Mouse (Mus musculus): ENCODE measurements at regions not wholly inside any gene's neighbourhood (a gene's known extent, or its start where the extent isn't known, plus 50 kb on each side); places are given as distances from the start of the nearest gene placed in this dataset.

GRCm38 (mm10) chr4:53227771-53228170, 68.1 kb upstream of the Abca1 start:
- H3K27me3 ChIP-seq, result no peaks in the 10 kb centered on the region
- H3K4me3 ChIP-seq, result no peak overlapping the region
- ATAC-seq (ENCODE audit: low FRiP score, low read depth), result no peak
- no peaks in the 10 kb centered on the region for H3K9me3 ChIP-seq
- H3K36me3 ChIP-seq, result no peaks in the 10 kb centered on the region
- peaks cover 6% of the 10 kb centered on the region for H3K4me1 ChIP-seq (replicated peaks)
- no peak overlapping the region for H3K4me2 ChIP-seq
- 17% methylated on average over 8 of the region's 8 CpGs for WGBS
- H3K9ac ChIP-seq, result no peak overlapping the region
- no peak overlapping the region for H3K27ac ChIP-seq (replicated peaks)

GRCm38 (mm10) chr4:53227071-53227470, 67.4 kb upstream of the Abca1 start:
- no peak for ATAC-seq (ENCODE audit: low FRiP score, low read depth)
- no peaks in the 10 kb centered on the region for H3K27me3 ChIP-seq
- H3K4me1 ChIP-seq (replicated peaks), result peaks cover 6% of the 10 kb centered on the region
- H3K4me2 ChIP-seq, result no peak overlapping the region
- H3K4me3 ChIP-seq, result no peak overlapping the region
- H3K27ac ChIP-seq (replicated peaks), result no peak overlapping the region
- no peaks in the 10 kb centered on the region for H3K9me3 ChIP-seq
- 85% methylated on average over 1 of the region's 1 CpGs for WGBS
- no peaks in the 10 kb centered on the region for H3K36me3 ChIP-seq
- no peak overlapping the region for H3K9ac ChIP-seq

GRCm38 (mm10) chr4:53226376-53226775, 66.7 kb upstream of the Abca1 start:
- Histone ChIP-seq H3K9ac (no peak overlapping the region), H3K4me1 (replicated peaks) (peaks cover 6% of the 10 kb centered on the region), H3K4me3 (no peak overlapping the region), H3K4me2 (no peak overlapping the region), H3K27me3 (no peaks in the 10 kb centered on the region), H3K9me3 (no peaks in the 10 kb centered on the region), H3K27ac (replicated peaks) (no peak overlapping the region), H3K36me3 (no peaks in the 10 kb centered on the region)
- ATAC-seq (ENCODE audit: low FRiP score, low read depth), result no peak
- 82% methylated on average over 3 of the region's 3 CpGs for WGBS

- WGBS, result 89% methylated on average over 3 of the region's 3 CpGs
- no peaks in the 10 kb centered on the region for H3K9me3 ChIP-seq
- H3K27me3 ChIP-seq, result no peaks in the 10 kb centered on the region
- peaks cover 21% of the 10 kb centered on the region for H3K4me1 ChIP-seq (replicated peaks)
- H3K4me2 ChIP-seq, result no peak overlapping the region
- no peak for ATAC-seq (ENCODE audit: low FRiP score, low read depth)
- H3K4me3 ChIP-seq, result no peak overlapping the region
- no peak overlapping the region for H3K9ac ChIP-seq
- no peak overlapping the region for H3K27ac ChIP-seq (replicated peaks)
- no peaks in the 10 kb centered on the region for H3K36me3 ChIP-seq
These were observed 63.7 kb upstream of the Abca1 start for GRCm38 (mm10) chr4:53223379-53223778.

- Histone ChIP-seq H3K9ac (no peak overlapping the region), H3K4me1 (replicated peaks) (peaks cover 25% of the 10 kb centered on the region), H3K9me3 (no peaks in the 10 kb centered on the region), H3K27me3 (no peaks in the 10 kb centered on the region), H3K27ac (replicated peaks) (no peak overlapping the region), H3K36me3 (no peaks in the 10 kb centered on the region), H3K4me3 (no peak overlapping the region), H3K4me2 (no peak overlapping the region)
- WGBS, result 88% methylated on average over 4 of the region's 4 CpGs
- ATAC-seq (ENCODE audit: low FRiP score, low read depth), result no peak
These were observed 61.1 kb upstream of the Abca1 start for GRCm38 (mm10) chr4:53220809-53221208.

- ATAC-seq (ENCODE audit: low FRiP score, low read depth), result peak; percentile 35
These were observed 59.7 kb upstream of the Abca1 start for GRCm38 (mm10) chr4:53219351-53219750.

GRCm38 (mm10) chr4:53218752-53219151, 59.1 kb upstream of the Abca1 start:
- no peak overlapping the region; the same call in 1 of the 2 replicates for H3K4me2 ChIP-seq
- H3K36me3 ChIP-seq, result no peaks in the 10 kb centered on the region
- ATAC-seq (ENCODE audit: low FRiP score, low read depth), result peak; percentile 49
- H3K9me3 ChIP-seq, result no peaks in the 10 kb centered on the region
- peaks cover 25% of the 10 kb centered on the region for H3K4me1 ChIP-seq (replicated peaks)
- no peak overlapping the region for H3K4me3 ChIP-seq
- 24% methylated on average over 7 of the region's 7 CpGs for WGBS
- H3K27ac ChIP-seq (replicated peaks), result peak overlapping the region; percentile 86
- H3K9ac ChIP-seq, result no peak overlapping the region
- no peaks in the 10 kb centered on the region for H3K27me3 ChIP-seq

More at GRCm38 (mm10) chr4:53219351-53219750, 59.7 kb upstream of the Abca1 start:
- H3K27me3 ChIP-seq, result no peaks in the 10 kb centered on the region
- no peak overlapping the region for H3K4me3 ChIP-seq
- H3K4me1 ChIP-seq (replicated peaks), result peaks cover 25% of the 10 kb centered on the region
- no peak overlapping the region for H3K4me2 ChIP-seq
- H3K9ac ChIP-seq, result no peak overlapping the region
- no peaks in the 10 kb centered on the region for H3K36me3 ChIP-seq
- 47% methylated on average over 3 of the region's 3 CpGs for WGBS
- H3K27ac ChIP-seq (replicated peaks), result peak overlapping the region; percentile 86
- no peaks in the 10 kb centered on the region for H3K9me3 ChIP-seq

GRCm38 (mm10) chr4:53218291-53218640, 58.6 kb upstream of the Abca1 start:
- H3K4me2 ChIP-seq, result peak overlapping the region; percentile 90
- peak overlapping the region; percentile 86 for H3K27ac ChIP-seq (replicated peaks)
- no peaks in the 10 kb centered on the region for H3K36me3 ChIP-seq
- peaks cover 25% of the 10 kb centered on the region for H3K4me1 ChIP-seq (replicated peaks)
- 44% methylated on average over 5 of the region's 5 CpGs for WGBS
- no peak for ATAC-seq (ENCODE audit: low FRiP score, low read depth)
- H3K9ac ChIP-seq, result peak overlapping the region; percentile 55; the same call in 1 of the 2 replicates
- H3K27me3 ChIP-seq, result no peaks in the 10 kb centered on the region
- H3K9me3 ChIP-seq, result no peaks in the 10 kb centered on the region
- H3K4me3 ChIP-seq, result peak overlapping the region; percentile 55

- peak overlapping the region; percentile 86 for H3K27ac ChIP-seq (replicated peaks)
- no peaks in the 10 kb centered on the region for H3K9me3 ChIP-seq
- peak overlapping the region; percentile 90 for H3K4me2 ChIP-seq
- peak overlapping the region; percentile 55 for H3K9ac ChIP-seq
- no peaks in the 10 kb centered on the region for H3K36me3 ChIP-seq
- peak overlapping the region; percentile 55 for H3K4me3 ChIP-seq
- H3K27me3 ChIP-seq, result no peaks in the 10 kb centered on the region
- WGBS, result under 1% methylated on average over 38 of the region's 38 CpGs
- peak; percentile 81 for ATAC-seq (ENCODE audit: low FRiP score, low read depth)
- peaks cover 25% of the 10 kb centered on the region for H3K4me1 ChIP-seq (replicated peaks)
These were observed 58.1 kb upstream of the Abca1 start for GRCm38 (mm10) chr4:53217608-53218290.

- WGBS, result 64% methylated on average over 4 of the region's 4 CpGs
- no peak overlapping the region for H3K9ac ChIP-seq
These were observed 52.8 kb upstream of the Abca1 start for GRCm38 (mm10) chr4:53212541-53212940.

GRCm38 (mm10) chr4:53210685-53211084, 51.0 kb upstream of the Abca1 start:
- H3K4me3 ChIP-seq, result no peak overlapping the region
- no peaks in the 10 kb centered on the region for H3K27me3 ChIP-seq
- no peaks in the 10 kb centered on the region for H3K36me3 ChIP-seq
- 90% methylated on average over 3 of the region's 3 CpGs for WGBS
- H3K4me2 ChIP-seq, result no peak overlapping the region
- no peak overlapping the region for H3K27ac ChIP-seq (replicated peaks)
- no peaks in the 10 kb centered on the region for H3K4me1 ChIP-seq (replicated peaks)
- ATAC-seq (ENCODE audit: low FRiP score, low read depth), result no peak
- no peaks in the 10 kb centered on the region for H3K9me3 ChIP-seq
- H3K9ac ChIP-seq, result no peak overlapping the region

More at GRCm38 (mm10) chr4:53212541-53212940, 52.8 kb upstream of the Abca1 start:
- Histone ChIP-seq H3K4me1 (replicated peaks) (peaks cover 5% of the 10 kb centered on the region; the same call in 1 of the 2 replicates), H3K36me3 (no peaks in the 10 kb centered on the region), H3K27me3 (no peaks in the 10 kb centered on the region), H3K27ac (replicated peaks) (no peak overlapping the region), H3K4me3 (no peak overlapping the region), H3K4me2 (no peak overlapping the region), H3K9me3 (no peaks in the 10 kb centered on the region)
- ATAC-seq (ENCODE audit: low FRiP score, low read depth), result no peak

Measured in hindbrain, embryonic 15.5 days (tissue).